ENCODE assay signal across 8 mouse cellular contexts in genomic region chr17:46041223-46041622, GRCm38 (mm10). TPM values are rescaled to one million over a fixed set of nuclear protein-coding genes. Genes with fewer than 3 reads are reported as not detected.
DNase-seq lines count a peak whose midpoint lies in the region; ATAC-seq and TF ChIP-seq lines count a peak whose summit lies in the region.

No protein-coding gene starts in this region.

- DNase-seq in ES-E14 (ENCODE audit: low read depth, low spot score), result peak; percentile 30
- DNase-seq in lung, postnatal 0 days (ENCODE audit: low spot score), result peak; percentile 54
- peak; percentile 47 to 57 for DNase-seq in thymus, postnatal 36 days

- no peaks in the 10 kb centered on the region for H3K36me3 ChIP-seq in intestine, embryonic 15.5 days
- H3K36me3 ChIP-seq in intestine, embryonic 16.5 days (ENCODE audit: control insufficient read depth, insufficient read depth, low read length), result no peaks in the 10 kb centered on the region
- H3K36me3 ChIP-seq in ES-E14 (ENCODE audit: control insufficient read depth, insufficient read depth, low read length, poor library complexity, severe bottlenecking), result no peaks in the 10 kb centered on the region
- no peaks in the 10 kb centered on the region for H3K36me3 ChIP-seq in lung, postnatal 0 days (ENCODE audit: insufficient read depth, low read length)
- H3K36me3 ChIP-seq in forebrain, embryonic 16.5 days (ENCODE audit: control insufficient read depth, insufficient read depth), result no peaks in the 10 kb centered on the region
- no peaks in the 10 kb centered on the region for H3K36me3 ChIP-seq in midbrain, embryonic 16.5 days (ENCODE audit: control insufficient read depth, insufficient read depth, low read length)

- no peak overlapping the region for H3K4me3 ChIP-seq in intestine, embryonic 15.5 days (replicated peaks)
- no peak overlapping the region for H3K4me3 ChIP-seq in intestine, embryonic 16.5 days (ENCODE audit: low read length)
- H3K4me3 ChIP-seq in ES-E14 (ENCODE audit: insufficient read depth in 1 of 2, low read depth in 1 of 2, low read length in 2 of 2, poor library complexity in 1 of 2, severe bottlenecking in 1 of 2), result no peak overlapping the region
- no peak overlapping the region for H3K4me3 ChIP-seq in lung, postnatal 0 days (ENCODE audit: low read depth, low read length)
- no peak overlapping the region for H3K4me3 ChIP-seq in forebrain, embryonic 16.5 days (replicated peaks; ENCODE audit: low read length)
- H3K4me3 ChIP-seq in midbrain, embryonic 16.5 days (ENCODE audit: low read depth, low read length), result no peak overlapping the region

- TF ChIP-seq EP300 in lung, postnatal 0 days (IDR thresholded peaks at IDR 0.05), result no peak

- H3K4me1 ChIP-seq in intestine, embryonic 15.5 days (replicated peaks), result 0 out of 2 replicates have a peak, but pooled peaks cover 14% of the 10 kb centered on the region
- H3K4me1 ChIP-seq in intestine, embryonic 16.5 days (ENCODE audit: control insufficient read depth, insufficient read depth, low read length), result 0 out of 2 replicates have a peak, but pooled peaks cover 4% of the 10 kb centered on the region
- H3K4me1 ChIP-seq in ES-E14 (ENCODE audit: control insufficient read depth in 2 of 2, insufficient read depth in 2 of 2, low read length in 2 of 2, poor library complexity in 1 of 2), result peaks cover 0 to 9% of the 10 kb centered on the region in 2 experiments; a peak in 1 of 4 replicates
- H3K4me1 ChIP-seq in lung, postnatal 0 days (ENCODE audit: insufficient read depth, low read depth, low read length), result no peaks in the 10 kb centered on the region; the same call in 1 of the 2 replicates
- H3K4me1 ChIP-seq in forebrain, embryonic 16.5 days (replicated peaks; ENCODE audit: control insufficient read depth, insufficient read depth, low read length), result no peaks in the 10 kb centered on the region
- no peaks in the 10 kb centered on the region for H3K4me1 ChIP-seq in midbrain, embryonic 16.5 days (ENCODE audit: control insufficient read depth, insufficient read depth, low read length)

- no peak for ATAC-seq in intestine, embryonic 15.5 days
- no peak for ATAC-seq in intestine, embryonic 16.5 days
- peak; percentile 57 for ATAC-seq in granulocyte monocyte progenitor cell, adult 5-6 weeks (replicated peaks; ENCODE audit: poor library complexity, severe bottlenecking)
- ATAC-seq in lung, postnatal 0 days, result peak; percentile 47; the same call in 1 of the 2 replicates
- ATAC-seq in forebrain, embryonic 16.5 days, result no peak
- ATAC-seq in midbrain, embryonic 16.5 days, result no peak

- no peak overlapping the region for H3K9ac ChIP-seq in intestine, embryonic 15.5 days
- H3K9ac ChIP-seq in intestine, embryonic 16.5 days (ENCODE audit: low read depth, low read length), result no peak overlapping the region
- no peak overlapping the region for H3K9ac ChIP-seq in ES-E14 (ENCODE audit: insufficient read depth, low read depth, low read length, poor library complexity, severe bottlenecking)
- no peak overlapping the region for H3K9ac ChIP-seq in lung, postnatal 0 days (replicated peaks; ENCODE audit: low read depth)
- no peak overlapping the region for H3K9ac ChIP-seq in forebrain, embryonic 16.5 days (replicated peaks; ENCODE audit: low read depth, low read length)
- H3K9ac ChIP-seq in midbrain, embryonic 16.5 days (ENCODE audit: low read depth, low read length), result no peak overlapping the region

- peak; percentile 74 for TF ChIP-seq CTCF in lung, postnatal 0 days (IDR thresholded peaks at IDR 0.05)

- whole genome bisulfite sequencing in intestine, embryonic 15.5 days, result 64% methylated on average over 5 of the region's 5 CpGs
- 62% methylated on average over 5 of the region's 5 CpGs for WGBS in intestine, embryonic 16.5 days
- 57% methylated on average over 5 of the region's 5 CpGs for WGBS in lung, postnatal 0 days
- WGBS in forebrain, embryonic 16.5 days, result 61% methylated on average over 5 of the region's 5 CpGs
- 61% methylated on average over 5 of the region's 5 CpGs for WGBS in midbrain, embryonic 16.5 days

- no peak overlapping the region for H3K4me2 ChIP-seq in intestine, embryonic 15.5 days (replicated peaks)
- no peak overlapping the region for H3K4me2 ChIP-seq in intestine, embryonic 16.5 days (ENCODE audit: low read depth, low read length)
- no peak overlapping the region for H3K4me2 ChIP-seq in lung, postnatal 0 days (replicated peaks; ENCODE audit: low read depth, low read length)
- H3K4me2 ChIP-seq in forebrain, embryonic 16.5 days (ENCODE audit: low read length), result no peak overlapping the region
- H3K4me2 ChIP-seq in midbrain, embryonic 16.5 days (ENCODE audit: low read length), result no peak overlapping the region

- H3K27ac ChIP-seq in intestine, embryonic 15.5 days, result peak overlapping the region; percentile 40; the same call in 1 of the 2 replicates
- no peak overlapping the region for H3K27ac ChIP-seq in intestine, embryonic 16.5 days (ENCODE audit: low read length)
- no peak overlapping the region for H3K27ac ChIP-seq in ES-E14 (ENCODE audit: insufficient read depth, low read depth, low read length, poor library complexity, severe bottlenecking)
- H3K27ac ChIP-seq in lung, postnatal 0 days (ENCODE audit: low read length), result no peak overlapping the region
- no peak overlapping the region for H3K27ac ChIP-seq in forebrain, embryonic 16.5 days (ENCODE audit: low read length)
- H3K27ac ChIP-seq in midbrain, embryonic 16.5 days (ENCODE audit: low read length), result no peak overlapping the region

- no peaks in the 10 kb centered on the region for H3K9me3 ChIP-seq in intestine, embryonic 15.5 days
- H3K9me3 ChIP-seq in intestine, embryonic 16.5 days (ENCODE audit: control insufficient read depth, low read length), result no peaks in the 10 kb centered on the region
- no peaks in the 10 kb centered on the region for H3K9me3 ChIP-seq in ES-E14 (ENCODE audit: control insufficient read depth, insufficient read depth, low read depth, low read length)
- no peaks in the 10 kb centered on the region for H3K9me3 ChIP-seq in lung, postnatal 0 days (ENCODE audit: low read length)
- H3K9me3 ChIP-seq in forebrain, embryonic 16.5 days (ENCODE audit: control insufficient read depth, low read length), result no peaks in the 10 kb centered on the region
- no peaks in the 10 kb centered on the region for H3K9me3 ChIP-seq in midbrain, embryonic 16.5 days (replicated peaks; ENCODE audit: control insufficient read depth, low read length, poor library complexity, severe bottlenecking)

- in situ Hi-C loops in ES-E14 (cut with MboI; ENCODE audit: low sequenced_read_pairs in 2 of 2, unreplicated experiment in 2 of 2), result no loop called here

- no peaks in the 10 kb centered on the region for H3K27me3 ChIP-seq in intestine, embryonic 15.5 days (replicated peaks)
- no peaks in the 10 kb centered on the region for H3K27me3 ChIP-seq in intestine, embryonic 16.5 days (replicated peaks; ENCODE audit: control insufficient read depth, insufficient read depth, low read length)
- H3K27me3 ChIP-seq in lung, postnatal 0 days (replicated peaks; ENCODE audit: insufficient read depth, low read length), result no peaks in the 10 kb centered on the region
- H3K27me3 ChIP-seq in forebrain, embryonic 16.5 days (replicated peaks; ENCODE audit: control insufficient read depth, insufficient read depth, low read length), result no peaks in the 10 kb centered on the region
- no peaks in the 10 kb centered on the region for H3K27me3 ChIP-seq in midbrain, embryonic 16.5 days (ENCODE audit: control insufficient read depth, insufficient read depth, low read depth, low read length)

TF ChIP-seq in ES-E14, 5 proteins besides CTCF, POLR2A, EP300 and RAD21:
- TF ChIP-seq CHD2 (IDR thresholded peaks at IDR 0.05; ENCODE audit: low read depth, low read length), result no peak
- no peak for TF ChIP-seq ZNF384 (IDR thresholded peaks at IDR 0.05; ENCODE audit: low read depth, low read length)
- TF ChIP-seq HCFC1 (IDR thresholded peaks at IDR 0.05; ENCODE audit: borderline replicate concordance, insufficient read depth, low read length), result no peak
- TF ChIP-seq ZC3H11A (IDR thresholded peaks at IDR 0.05; ENCODE audit: borderline replicate concordance, low read depth, low read length), result no peak

RNA-seq across cellular contexts. Expression of gene Vegfa, which starts 9.1 kb away (rescaled TPM):
- 3.6 and 4.7 TPM in 2 replicates for polyA plus RNA-seq in intestine, embryonic 15.5 days (2015; fragmentation: Nextera tagmentation; extraction: Ambion mirVana)
- 2.7 and 3.3 TPM in 2 replicates for polyA plus RNA-seq in intestine, embryonic 16.5 days (2015; fragmentation: Nextera tagmentation; extraction: Ambion mirVana)
- total RNA-seq in ES-E14 (2012; rRNA removed), result 53.0 and 112 TPM in 2 replicates
- total RNA-seq in granulocyte monocyte progenitor cell, adult 5-6 weeks (2014; fragmentation: Nextera tagmentation), result 21.2 and 28.6 TPM in 2 replicates
- 34.3 and 41.4 TPM in 2 replicates for total RNA-seq in granulocyte monocyte progenitor cell, adult 5-6 weeks (2017)
- 21.4 and 31.9 TPM in 2 replicates for polyA plus RNA-seq in lung, postnatal 0 days (2015; fragmentation: Nextera tagmentation; extraction: Ambion mirVana)
- 2.5 and 3.3 TPM in 2 replicates for polyA plus RNA-seq in forebrain, embryonic 16.5 days (2015; fragmentation: Nextera tagmentation; extraction: Ambion mirVana)
- polyA plus RNA-seq in midbrain, embryonic 16.5 days (2015; fragmentation: Nextera tagmentation; extraction: Ambion mirVana), result 3.4 and 4.7 TPM in 2 replicates

Comparison
In these comparisons a context has a peak if more than half of its experiments do, and no peak if none do; other contexts are left out.
1. ATAC-seq: peak in granulocyte monocyte progenitor cell, adult 5-6 weeks (single experiment) and lung, postnatal 0 days (single experiment); none in intestine, embryonic 15.5 days (single experiment), intestine, embryonic 16.5 days (single experiment), forebrain, embryonic 16.5 days (single experiment) and midbrain, embryonic 16.5 days (single experiment).
2. Peak in every context shown above with its lines, with median percentiles within 50 percentile points of each other: DNase-seq.